Mouse (Mus musculus) spleen, adult 2 months (tissue): Measurements from ENCODE around the gene Fam19a2. TPM values are rescaled to one million over a fixed set of nuclear protein-coding genes. Genes with fewer than 3 reads are reported as not detected.

Source experiments
- DNase-seq, 2 experiments: peaks; one replicate each; pipeline versions ENCODE4 v3.0.0 to v3.0.0-alpha.2; 2012 to 2021; ENCODE audit warnings: low spot score in 2 of 2, low read depth in 1 of 2
- H3K27ac ChIP-seq: fragments of 200-500 bp; 2 replicates; pipeline ENCODE4 v1.5.1; 2012; ENCODE audit warnings: low read length, inconsistent platforms; ENCODE audit not compliant: insufficient read depth
- H3K27me3 ChIP-seq: fragments of 200-500 bp; 2 replicates; pipeline ENCODE4 v1.6.1; 2012; ENCODE audit warnings: mild to moderate bottlenecking, moderate library complexity, low read length, inconsistent platforms; ENCODE audit not compliant: control insufficient read depth, insufficient read depth
- H3K36me3 ChIP-seq: fragments of 200-500 bp; 2 replicates; pipeline ENCODE4 v1.6.1; 2012; ENCODE audit warnings: mild to moderate bottlenecking, low read length, inconsistent platforms; ENCODE audit not compliant: control insufficient read depth, insufficient read depth
- H3K4me1 ChIP-seq: fragments of 200-500 bp; 2 replicates; pipeline ENCODE4 v1.6.1; 2011; ENCODE audit warnings: inconsistent platforms; ENCODE audit not compliant: control insufficient read depth, insufficient read depth, insufficient read length
- H3K4me3 ChIP-seq: fragments of 200-500 bp; 2 replicates; pipeline ENCODE4 v1.5.1; 2011; ENCODE audit warnings: mild to moderate bottlenecking, inconsistent platforms; ENCODE audit not compliant: insufficient read depth, insufficient read length; ENCODE audit errors: extremely low read depth
- CTCF ChIP-seq: fragments of 200-500 bp; IDR thresholded peaks from 2 replicates; pipeline ENCODE4 v1.5.1; 2011; ENCODE audit warnings: mild to moderate bottlenecking, inconsistent platforms; ENCODE audit not compliant: insufficient read depth, insufficient read length, insufficient replicate concordance; ENCODE audit errors: extremely low read depth
- POLR2A ChIP-seq: fragments of 200-500 bp; IDR thresholded peaks from 2 replicates; pipeline ENCODE4 v1.6.1; 2011; ENCODE audit warnings: low read depth, low read length, inconsistent platforms
- WGBS: fragments of 180-500 bp; shearing (Covaris S2); methylation state at CpG from one replicate; pipeline ENCODE4 v1.1.7; 2018; 5-methylcytosine and 5-hydroxymethylcytosine counted together
- polyA plus RNA-seq: library from polyadenylated mRNA; depleted of rRNA; stranded (reverse); fragments of >200 nt; gene quantifications from 2 replicates; pipeline ENCODE4 v1.2.3, GENCODE M21; 2012; rRNA removed

Gene Fam19a2
- polyA plus RNA-seq: not detected in 2 replicates

DNA sequence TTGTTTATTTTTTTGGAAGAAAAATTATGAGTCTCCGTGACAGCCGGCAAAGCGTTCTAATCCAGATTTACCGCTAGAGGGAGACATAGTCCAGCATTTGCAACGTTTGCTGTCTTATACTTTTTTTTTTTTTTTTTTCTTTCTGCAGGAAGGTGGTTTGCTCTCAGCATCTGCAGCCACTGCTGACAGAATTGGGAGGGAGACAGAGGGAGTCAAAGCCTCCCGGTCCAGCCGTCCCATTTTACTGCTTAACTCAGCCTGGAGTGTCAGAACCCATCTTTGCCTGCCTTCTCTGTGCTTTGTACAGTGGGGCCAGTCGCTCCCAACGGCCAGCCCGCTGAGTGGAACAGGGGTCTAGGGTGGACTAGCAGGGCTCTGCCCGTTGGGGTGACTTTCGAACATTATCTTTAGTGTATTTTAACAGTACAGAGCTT lies at the start of gene Fam19a2:
Fam19a2 (plus strand) TSS at position 121 of the 434 bp plus-strand sequence.
- H3K4me3 ChIP-seq: no peak within 1 kb of the TSS
- peaks cover 2% of the 10 kb centered on the region; the same call in 1 of the 2 replicates for H3K4me1 ChIP-seq
- H3K27me3 ChIP-seq: peaks cover 16% of the 10 kb centered on the region
- WGBS: 4% methylated on average over 12 of the region's 12 CpGs
- H3K36me3 ChIP-seq: no peaks in the 10 kb centered on the region
- H3K27ac ChIP-seq: no peak within 1 kb of the TSS
- DNase-seq: peak in 1 of 2 experiments; percentile 34
- TF ChIP-seq CTCF: peak; percentile 46; the same call in 1 of the 2 replicates
- no peak for TF ChIP-seq POLR2A

DNA sequence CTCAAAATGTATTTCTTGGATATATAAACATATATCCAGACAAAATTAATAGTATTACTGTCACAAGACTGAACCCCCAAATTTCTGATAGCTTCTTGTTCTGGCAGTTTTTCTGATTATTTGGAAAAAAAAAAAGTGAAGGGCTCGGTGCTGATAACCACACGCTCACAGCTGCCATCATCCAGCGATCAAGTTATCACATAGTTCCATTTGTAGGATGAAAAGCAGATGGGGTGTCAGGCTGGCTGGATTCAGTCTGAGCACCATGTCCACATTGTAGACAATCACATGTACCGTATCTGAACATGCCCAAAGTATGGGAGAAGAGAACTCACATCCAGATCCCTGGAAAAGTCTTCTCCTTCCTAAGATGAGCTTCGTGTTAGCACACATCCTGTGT lies 41.0 kb upstream of the Fam19a2 start:
- Histone ChIP-seq H3K27ac (no peak overlapping the region), H3K4me3 (no peak overlapping the region)
- TF ChIP-seq CTCF (no peak), POLR2A (no peak)

DNA sequence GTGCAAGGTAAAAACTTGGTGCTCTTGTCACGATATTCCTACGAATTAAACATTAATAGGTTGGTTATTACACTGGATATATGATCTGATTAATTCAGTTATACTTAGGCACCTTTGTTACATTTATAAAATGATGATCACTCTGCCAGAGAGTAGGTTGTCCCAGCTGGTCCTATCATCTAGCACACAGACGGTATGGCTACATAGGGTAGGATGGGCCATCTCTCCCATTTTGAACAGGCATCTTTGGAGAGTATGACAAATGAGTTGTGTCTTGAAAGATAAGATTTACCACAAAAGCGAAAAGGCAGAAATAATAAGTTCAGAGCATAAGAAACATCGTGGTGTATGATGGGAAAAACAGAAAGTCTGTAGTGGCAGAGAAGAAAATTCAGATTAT lies 34.4 kb upstream of the Fam19a2 start:
- H3K36me3 ChIP-seq: no peaks in the 10 kb centered on the region
- H3K27ac ChIP-seq: no peak overlapping the region
- H3K4me3 ChIP-seq: no peak overlapping the region
- DNase-seq: no peak
- TF ChIP-seq CTCF (no peak), POLR2A (no peak)
- H3K27me3 ChIP-seq: no peaks in the 10 kb centered on the region
- H3K4me1 ChIP-seq: no peaks in the 10 kb centered on the region
- WGBS: 82% methylated on average over 5 of the region's 5 CpGs

More for the DNA sequence above, 41.0 kb upstream of the Fam19a2 start:
- no peaks in the 10 kb centered on the region for H3K4me1 ChIP-seq
- H3K27me3 ChIP-seq: no peaks in the 10 kb centered on the region
- H3K36me3 ChIP-seq: no peaks in the 10 kb centered on the region
- DNase-seq: no peak
- 77% methylated on average over 5 of the region's 5 CpGs for WGBS

DNA sequence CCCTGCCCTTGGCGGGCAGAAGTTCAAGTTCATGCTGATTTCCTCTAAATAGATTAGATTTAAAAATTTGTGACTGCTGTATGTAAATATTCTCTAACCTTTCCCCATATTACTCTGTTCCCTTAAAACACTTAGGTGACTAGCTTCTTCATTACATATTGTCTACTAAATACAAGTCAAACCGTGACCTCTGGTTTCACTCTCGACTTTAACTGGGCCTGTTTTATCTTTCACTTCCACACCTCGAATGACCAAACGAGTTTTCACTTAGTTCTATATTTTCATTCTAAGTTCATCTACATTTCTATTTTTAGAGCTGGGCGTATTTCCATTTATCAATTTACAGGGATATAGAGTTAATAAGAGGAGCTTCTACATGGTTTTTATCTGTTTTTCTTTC lies 15.7 kb upstream of the Fam19a2 start:
- Histone ChIP-seq H3K27ac (no peak overlapping the region), H3K4me1 (no peaks in the 10 kb centered on the region), H3K27me3 (no peaks in the 10 kb centered on the region), H3K36me3 (no peaks in the 10 kb centered on the region), H3K4me3 (no peak overlapping the region)
- WGBS: 72% methylated on average over 6 of the region's 6 CpGs
- DNase-seq: no peak
- TF ChIP-seq POLR2A: no peak
- no peak for TF ChIP-seq CTCF

DNA sequence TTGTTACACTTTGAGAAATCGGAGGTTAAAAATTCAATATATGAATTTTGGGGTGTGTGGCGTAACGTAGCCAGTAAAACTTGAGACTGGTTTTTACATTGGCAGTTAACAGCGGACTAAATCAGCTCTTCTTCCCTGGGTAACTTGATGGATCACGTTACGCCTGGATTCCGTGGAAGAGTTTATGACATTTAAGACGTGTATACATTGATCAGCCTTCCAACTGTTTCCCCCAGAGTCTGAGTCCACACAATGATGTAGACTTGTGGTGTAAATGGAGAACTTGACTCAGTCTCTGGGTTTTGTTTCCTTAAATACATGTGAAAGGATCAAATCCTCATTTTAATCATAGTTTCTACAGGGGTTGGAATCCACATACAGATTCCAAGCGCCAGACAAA lies 11.9 kb upstream of the Fam19a2 start:
- 88% methylated on average over 9 of the region's 9 CpGs for WGBS
- no peak for TF ChIP-seq CTCF
- DNase-seq: no peak
- Histone ChIP-seq H3K27ac (no peak overlapping the region), H3K4me1 (no peaks in the 10 kb centered on the region), H3K36me3 (no peaks in the 10 kb centered on the region), H3K4me3 (no peak overlapping the region), H3K27me3 (no peaks in the 10 kb centered on the region)

DNA sequence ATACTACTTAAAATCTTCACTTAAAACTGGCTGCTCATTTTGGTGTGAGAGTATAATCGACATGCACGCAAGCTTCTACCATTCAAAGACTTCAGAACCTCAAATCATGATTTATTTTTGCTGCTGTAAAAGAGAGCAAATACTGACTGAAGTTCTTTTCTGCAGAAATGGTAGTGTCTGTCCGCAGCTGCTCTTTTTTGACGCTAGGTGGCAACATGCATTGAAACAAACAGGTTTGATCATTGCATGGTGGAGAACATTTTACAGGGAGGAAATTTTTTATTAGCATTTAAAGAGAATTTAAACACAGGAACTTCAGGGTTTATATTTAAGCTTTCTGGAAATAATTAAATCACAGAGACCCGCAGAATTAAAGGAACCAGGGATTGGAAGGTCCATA lies 9.5 kb upstream of the Fam19a2 start:
- no peaks in the 10 kb centered on the region for H3K36me3 ChIP-seq
- no peak overlapping the region for H3K4me3 ChIP-seq
- TF ChIP-seq CTCF: peak; percentile 11; the same call in 1 of the 2 replicates
- no peak for TF ChIP-seq POLR2A
- no peaks in the 10 kb centered on the region for H3K27me3 ChIP-seq
- WGBS: 31% methylated on average over 5 of the region's 5 CpGs
- no peaks in the 10 kb centered on the region for H3K4me1 ChIP-seq
- no peak overlapping the region for H3K27ac ChIP-seq
- no peak for DNase-seq

DNA sequence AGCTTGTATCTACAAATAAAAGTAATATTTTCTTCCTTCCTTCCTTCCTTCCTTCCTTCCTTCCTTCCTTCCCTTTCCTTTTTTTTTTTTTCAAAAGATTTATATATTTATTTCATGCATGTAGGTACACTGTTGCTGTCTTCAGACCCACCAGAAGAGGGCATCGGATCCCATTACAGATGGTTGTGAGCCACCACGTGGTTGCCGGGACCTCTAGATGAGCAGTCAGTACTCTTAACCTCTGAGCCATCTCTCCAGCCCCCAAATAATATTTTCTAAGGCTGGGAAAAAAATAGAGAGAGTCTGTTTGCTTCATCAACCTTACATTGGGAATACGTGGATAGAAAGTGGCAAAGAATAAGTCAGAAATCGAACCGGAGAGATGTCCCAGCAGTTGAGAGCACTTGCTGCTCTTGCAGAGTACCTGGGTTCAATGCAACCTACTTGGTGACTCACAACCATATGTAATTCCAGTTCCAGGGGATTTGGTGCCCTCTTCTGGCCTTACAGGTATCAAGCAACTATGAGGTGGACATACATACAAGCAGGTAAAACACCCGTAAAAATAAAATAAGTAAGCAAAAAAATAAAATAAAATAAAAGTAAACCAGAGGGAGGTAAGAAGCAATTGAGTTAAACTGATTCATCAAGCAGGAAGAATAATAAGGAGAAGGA lies 8.0 kb upstream of the Fam19a2 start:
- Histone ChIP-seq H3K27ac (no peak overlapping the region), H3K4me1 (no peaks in the 10 kb centered on the region), H3K27me3 (no peaks in the 10 kb centered on the region), H3K36me3 (no peaks in the 10 kb centered on the region), H3K4me3 (no peak overlapping the region)
- no peak for DNase-seq
- 79% methylated on average over 7 of the region's 7 CpGs for WGBS
- TF ChIP-seq CTCF: no peak
- TF ChIP-seq POLR2A: no peak
